Mouse (Mus musculus) ES-Bruce4 (cell line): ENCODE measurements around the gene Adgb. TPM values are rescaled to one million over a fixed set of nuclear protein-coding genes. Genes with fewer than 3 reads are reported as not detected.

Source experiments
- H3K27ac ChIP-seq: 2 replicates; pipeline ENCODE4 v1.5.1; 2012; ENCODE audit warnings: low read length, inconsistent platforms; ENCODE audit not compliant: insufficient read depth
- H3K27me3 ChIP-seq: 2 replicates; pipeline ENCODE4 v1.6.1; 2012; ENCODE audit warnings: mild to moderate bottlenecking, low read length, inconsistent platforms; ENCODE audit not compliant: control insufficient read depth, poor library complexity, insufficient read depth, severe bottlenecking
- H3K36me3 ChIP-seq: 2 replicates; pipeline ENCODE4 v1.6.1; 2012; ENCODE audit warnings: inconsistent platforms, mild to moderate bottlenecking, low read length, moderate library complexity; ENCODE audit not compliant: control insufficient read depth, poor library complexity, insufficient read depth, severe bottlenecking
- H3K4me1 ChIP-seq: one replicate; pipeline ENCODE4 v1.8.1; 2011; ENCODE audit warnings: low read length; ENCODE audit not compliant: control insufficient read depth, insufficient read depth
- H3K4me3 ChIP-seq: 2 replicates; pipeline ENCODE4 v1.5.1; 2011; ENCODE audit warnings: low read depth, mild to moderate bottlenecking, low read length
- H3K9ac ChIP-seq: 2 replicates; pipeline ENCODE4 v1.6.1; 2012; ENCODE audit warnings: low read depth, mild to moderate bottlenecking, inconsistent platforms; ENCODE audit not compliant: poor library complexity, severe bottlenecking
- H3K9me3 ChIP-seq: replicated peaks from 2 replicates; pipeline ENCODE4 v1.6.1; 2012; ENCODE audit warnings: mild to moderate bottlenecking, low read length, inconsistent platforms; ENCODE audit not compliant: control insufficient read depth, poor library complexity, insufficient read depth, severe bottlenecking
- CTCF ChIP-seq: IDR thresholded peaks from one replicate; pipeline ENCODE4 v1.8.1; 2011; ENCODE audit warnings: low read depth, low read length
- EP300 ChIP-seq: IDR thresholded peaks from 2 replicates; pipeline ENCODE4 v1.6.1; 2011; ENCODE audit warnings: low read depth, low read length; ENCODE audit not compliant: insufficient read depth
- POLR2A ChIP-seq: IDR thresholded peaks from one replicate; pipeline ENCODE4 v1.8.1; 2011; ENCODE audit warnings: low read length; ENCODE audit not compliant: insufficient read depth
- polyA plus RNA-seq: library from polyadenylated mRNA; stranded (reverse); fragments of >200 nt; gene quantifications from 2 replicates; pipeline ENCODE4 v1.2.4, GENCODE M21; 2011; ENCODE audit warnings: low read depth; ENCODE audit not compliant: missing spikeins, insufficient read depth, insufficient read length

The Adgb gene
- polyA plus RNA-seq, 1 experiment = not detected

- Histone ChIP-seq H3K27ac (no peak overlapping the region), H3K9ac (no peak overlapping the region), H3K4me3 (no peak overlapping the region), H3K4me1 (no peaks in the 10 kb centered on the region), H3K36me3 (no peaks in the 10 kb centered on the region), H3K9me3 (no peaks in the 10 kb centered on the region), H3K27me3 (no peaks in the 10 kb centered on the region)
- TF ChIP-seq EP300 = no peak
Observed at GRCm38 (mm10) chr10:10325560-10325959, 146.6 kb downstream of the Adgb start.

GRCm38 (mm10) chr10:10322961-10323360 is 149.2 kb downstream of the Adgb start:
- Histone ChIP-seq H3K9me3 (no peaks in the 10 kb centered on the region; the same call in 1 of the 2 replicates), H3K4me3 (no peak overlapping the region), H3K27ac (no peak overlapping the region), H3K36me3 (no peaks in the 10 kb centered on the region), H3K27me3 (no peaks in the 10 kb centered on the region), H3K4me1 (no peaks in the 10 kb centered on the region), H3K9ac (no peak overlapping the region)
- TF ChIP-seq EP300 = no peak
- TF ChIP-seq POLR2A = no peak
- TF ChIP-seq CTCF = no peak

- Histone ChIP-seq H3K9ac (no peak overlapping the region), H3K27ac (no peak overlapping the region), H3K9me3 (no peaks in the 10 kb centered on the region; the same call in 1 of the 2 replicates), H3K4me1 (no peaks in the 10 kb centered on the region), H3K36me3 (no peaks in the 10 kb centered on the region), H3K27me3 (no peaks in the 10 kb centered on the region), H3K4me3 (no peak overlapping the region)
- TF ChIP-seq CTCF = peak; percentile 82
- no peak for TF ChIP-seq EP300
- TF ChIP-seq POLR2A = no peak
Observed at GRCm38 (mm10) chr10:10321119-10321781, 150.9 kb downstream of the Adgb start.

- Histone ChIP-seq H3K27ac (no peak overlapping the region), H3K27me3 (no peaks in the 10 kb centered on the region), H3K36me3 (no peaks in the 10 kb centered on the region), H3K4me3 (no peak overlapping the region), H3K9me3 (no peaks in the 10 kb centered on the region; the same call in 1 of the 2 replicates), H3K9ac (no peak overlapping the region), H3K4me1 (no peaks in the 10 kb centered on the region)
- TF ChIP-seq EP300 = no peak
- TF ChIP-seq CTCF = no peak
- TF ChIP-seq POLR2A = no peak
Observed at GRCm38 (mm10) chr10:10320364-10321083, 151.6 kb downstream of the Adgb start.

GRCm38 (mm10) chr10:10318086-10318485 is 154.0 kb downstream of the Adgb start:
- Histone ChIP-seq H3K36me3 (no peaks in the 10 kb centered on the region), H3K9me3 (no peaks in the 10 kb centered on the region; the same call in 1 of the 2 replicates), H3K27me3 (no peaks in the 10 kb centered on the region), H3K9ac (no peak overlapping the region), H3K4me3 (no peak overlapping the region), H3K27ac (no peak overlapping the region), H3K4me1 (no peaks in the 10 kb centered on the region)
- no peak for TF ChIP-seq EP300
- no peak for TF ChIP-seq POLR2A
- TF ChIP-seq CTCF = no peak

- H3K9me3 ChIP-seq = no peaks in the 10 kb centered on the region; the same call in 1 of the 2 replicates
- TF ChIP-seq CTCF (no peak), POLR2A (no peak), EP300 (no peak)
- H3K4me3 ChIP-seq = no peak overlapping the region
- no peaks in the 10 kb centered on the region for H3K4me1 ChIP-seq
- H3K9ac ChIP-seq = no peak overlapping the region
- H3K36me3 ChIP-seq = no peaks in the 10 kb centered on the region
- H3K27me3 ChIP-seq = no peaks in the 10 kb centered on the region
- H3K27ac ChIP-seq = no peak overlapping the region
Observed at GRCm38 (mm10) chr10:10315631-10316030, 156.5 kb downstream of the Adgb start.
